Mouse (Mus musculus): Measurements from ENCODE around the gene Nrcam. TPM values are rescaled to one million over a fixed set of nuclear protein-coding genes. Genes with fewer than 3 reads are reported as not detected.

Gene Nrcam
- total and polyA plus RNA-seq, 3 experiments, result 0.05 to 0.33 (median 0.13) TPM

- dilution Hi-C loops (cut with MboI; ENCODE audit: extremely low pct_ligation_motif_present, extremely low pct_unique_long_range_greater_than_20kb, low sequenced_read_pairs), result no loop called here
- H3K27me3 ChIP-seq (replicated peaks), result no peaks in the 10 kb centered on the region
- no peaks in the 10 kb centered on the region for H3K4me1 ChIP-seq (ENCODE audit: control insufficient read depth in 1 of 2, insufficient read depth in 2 of 2)
- H3K36me3 ChIP-seq (replicated peaks in 1 of 2; ENCODE audit: control insufficient read depth in 1 of 2, insufficient read depth in 1 of 2, low read length in 1 of 2), result peaks cover 22 to 75% of the 10 kb centered on the region in 2 experiments
- no peak overlapping the region for H3K9ac ChIP-seq (ENCODE audit: insufficient read depth, low read depth)
- no peak overlapping the region for H3K4me2 ChIP-seq (ENCODE audit: insufficient read depth, low read depth, poor library complexity, severe bottlenecking)
- no peak overlapping the region for H3K27ac ChIP-seq (ENCODE audit: insufficient read depth, low read depth)
- no peaks in the 10 kb centered on the region for H3K9me3 ChIP-seq (replicated peaks; ENCODE audit: low read length)
- in situ Hi-C loops (cut with MboI; ENCODE audit: low pct_ligation_motif_present, low pct_unique_long_range_greater_than_20kb, low sequenced_read_pairs), result loop anchor here (25.0 kb wide), 1 partner anchor 237 kb away; no protein-coding TSS in a partner anchor
- no peaks in the 10 kb centered on the region for H3K79me2 ChIP-seq (replicated peaks; ENCODE audit: control insufficient read depth, extremely low read depth, insufficient read depth, poor library complexity, severe bottlenecking)
- TF ChIP-seq MXI1 (IDR thresholded peaks at IDR 0.05; ENCODE audit: low read depth, low read length) (no peak), CHD1 (IDR thresholded peaks at IDR 0.05; ENCODE audit: low read depth, low read length) (no peak), EP300 (IDR thresholded peaks at IDR 0.05; ENCODE audit: low read length) (no peak), ZKSCAN1 (IDR thresholded peaks at IDR 0.05; ENCODE audit: borderline replicate concordance, low read depth, low read length) (no peak), E2F4 (IDR thresholded peaks at IDR 0.05; ENCODE audit: insufficient replicate concordance, low read depth, low read length) (no peak), USF2 (conservative IDR thresholded peaks at IDR 0.05; ENCODE audit: low read depth, low read length) (no peak), UBTF (IDR thresholded peaks at IDR 0.05; ENCODE audit: low read depth, low read length) (no peak), MAFK (IDR thresholded peaks at IDR 0.05; ENCODE audit: insufficient replicate concordance, low read length) (no peak), ETS1 (conservative IDR thresholded peaks at IDR 0.05; ENCODE audit: low read depth, low read length) (no peak), ZNF384 (IDR thresholded peaks at IDR 0.05; ENCODE audit: low read depth, low read length) (no peak), ELF1 (IDR thresholded peaks at IDR 0.05; ENCODE audit: low read depth, low read length) (no peak), HCFC1 (IDR thresholded peaks at IDR 0.05; ENCODE audit: low read depth, low read length) (no peak), PAX5 (IDR thresholded peaks at IDR 0.05; ENCODE audit: low read length) (no peak), SIN3A (IDR thresholded peaks at IDR 0.05; ENCODE audit: low read length) (no peak)
- no peak overlapping the region for H3K4me3 ChIP-seq (replicated peaks in 1 of 3; ENCODE audit: low read depth in 2 of 3, low read length in 2 of 3, poor library complexity in 1 of 3)
- DNase-seq (ENCODE audit: extremely low read depth), result no peak
Measured at GRCm38 (mm10) chr12:44300793-44301192, 27.9 kb upstream of the Nrcam start.

- Histone ChIP-seq H3K4me3 (replicated peaks in 1 of 3; ENCODE audit: low read depth in 2 of 3, low read length in 2 of 3, poor library complexity in 1 of 3) (no peak overlapping the region), H3K9ac (ENCODE audit: insufficient read depth, low read depth) (no peak overlapping the region), H3K79me2 (replicated peaks; ENCODE audit: control insufficient read depth, extremely low read depth, insufficient read depth, poor library complexity, severe bottlenecking) (no peaks in the 10 kb centered on the region), H3K4me2 (ENCODE audit: insufficient read depth, low read depth, poor library complexity, severe bottlenecking) (no peak overlapping the region), H3K27me3 (replicated peaks) (no peaks in the 10 kb centered on the region), H3K4me1 (ENCODE audit: control insufficient read depth in 1 of 2, insufficient read depth in 2 of 2) (no peaks in the 10 kb centered on the region), H3K36me3 (replicated peaks in 1 of 2; ENCODE audit: control insufficient read depth in 1 of 2, insufficient read depth in 1 of 2, low read length in 1 of 2) (peaks cover 25 to 79% of the 10 kb centered on the region in 2 experiments), H3K9me3 (replicated peaks; ENCODE audit: low read length) (no peaks in the 10 kb centered on the region), H3K27ac (ENCODE audit: insufficient read depth, low read depth) (no peak overlapping the region)
- no peak for TF ChIP-seq TBP (conservative IDR thresholded peaks at IDR 0.05; ENCODE audit: low read depth, low read length)
- no peak for TF ChIP-seq UBTF (IDR thresholded peaks at IDR 0.05; ENCODE audit: low read depth, low read length)
- no peak for TF ChIP-seq JUN (IDR thresholded peaks at IDR 0.05; ENCODE audit: insufficient read depth, low read depth, low read length)
- no peak for TF ChIP-seq MAFK (IDR thresholded peaks at IDR 0.05; ENCODE audit: insufficient replicate concordance, low read length)
- no peak for TF ChIP-seq CTCF (conservative IDR thresholded peaks at IDR 0.05 in 1 of 2, IDR thresholded peaks at IDR 0.05 in 1 of 2; ENCODE audit: low read depth in 2 of 2, low read length in 2 of 2)
- TF ChIP-seq MAX (IDR thresholded peaks at IDR 0.05; ENCODE audit: low read length), result no peak
- TF ChIP-seq MYC (IDR thresholded peaks at IDR 0.05; ENCODE audit: low read depth, low read length), result no peak
- TF ChIP-seq BHLHE40 (IDR thresholded peaks at IDR 0.05; ENCODE audit: low read depth, low read length), result no peak
- TF ChIP-seq POLR2AphosphoS2 (IDR thresholded peaks at IDR 0.05; ENCODE audit: low read depth, low read length), result no peak
- no peak for TF ChIP-seq KAT2A (IDR thresholded peaks at IDR 0.05; ENCODE audit: insufficient replicate concordance, low read length)
- no peak for DNase-seq (ENCODE audit: extremely low read depth)
- dilution Hi-C loops (cut with MboI; ENCODE audit: extremely low pct_ligation_motif_present, extremely low pct_unique_long_range_greater_than_20kb, low sequenced_read_pairs), result no loop called here
- in situ Hi-C loops (cut with MboI; ENCODE audit: low pct_ligation_motif_present, low pct_unique_long_range_greater_than_20kb, low sequenced_read_pairs), result loop anchor here (25.0 kb wide), 1 partner anchor 233 kb away; no protein-coding TSS in a partner anchor
Measured at GRCm38 (mm10) chr12:44304012-44304411, 24.7 kb upstream of the Nrcam start.
